Mouse (Mus musculus): ENCODE results near the gene Medag. TPM values are rescaled to one million over a fixed set of nuclear protein-coding genes. Genes with fewer than 3 reads are reported as not detected.
A peak's percentile ranks its signal among the peaks of the same experiment; 100 is the strongest.

Gene Medag
- polyA plus RNA-seq, 1 experiment from 2014 or later, result 2.6 TPM

DNA sequence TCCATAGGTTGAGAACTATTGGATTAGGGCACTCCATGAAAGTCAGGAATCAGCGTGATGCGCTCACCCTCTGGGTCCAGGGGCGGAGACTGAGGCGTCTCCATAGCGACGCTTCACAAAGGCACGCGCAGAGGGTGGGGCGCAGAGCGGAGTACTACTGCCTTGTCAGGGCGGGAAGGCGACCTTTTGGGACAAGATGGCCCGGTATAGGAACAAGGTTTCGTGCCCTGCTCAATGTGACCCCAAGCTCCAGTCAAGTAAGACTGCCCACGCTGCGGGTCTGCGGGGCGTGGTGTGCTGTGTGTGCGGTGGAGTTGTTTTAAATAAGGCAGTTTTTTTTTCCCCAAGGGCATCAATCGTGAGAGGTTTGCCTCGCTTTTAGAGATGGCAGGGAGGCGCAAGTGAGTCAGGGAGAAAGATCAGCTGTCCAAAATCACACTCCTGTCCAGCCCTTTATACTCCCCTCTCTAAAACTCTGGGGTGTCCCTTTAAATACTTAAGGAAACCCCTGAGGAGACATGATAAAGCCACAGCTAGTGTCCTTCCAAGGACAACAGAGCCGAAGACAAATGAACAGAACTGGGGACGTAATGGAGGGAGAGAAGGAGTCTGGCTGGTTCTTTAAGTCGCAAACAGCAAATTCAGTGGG, 28.1 kb downstream of the Medag start, which contains the start of gene Tex26:
TSS of gene Tex26 (plus strand) at position 130 of the 649 bp plus-strand sequence.
- Histone ChIP-seq H3K4me1 (peaks cover 39% of the 10 kb centered on the region), H3K9ac (peak within 1 kb of the TSS; percentile 56), H3K4me2 (peak within 1 kb of the TSS; percentile 77), H3K27ac (peak within 1 kb of the TSS; percentile 96), H3K4me3 (peak within 1 kb of the TSS; percentile 40), H3K9me3 (no peaks in the 10 kb centered on the region), H3K36me3 (replicated peaks) (no peaks in the 10 kb centered on the region), H3K27me3 (replicated peaks) (no peaks in the 10 kb centered on the region)
- ATAC-seq (replicated peaks), result peak; percentile 91
- 0% methylated on average over 25 of the region's 25 CpGs for WGBS

DNA sequence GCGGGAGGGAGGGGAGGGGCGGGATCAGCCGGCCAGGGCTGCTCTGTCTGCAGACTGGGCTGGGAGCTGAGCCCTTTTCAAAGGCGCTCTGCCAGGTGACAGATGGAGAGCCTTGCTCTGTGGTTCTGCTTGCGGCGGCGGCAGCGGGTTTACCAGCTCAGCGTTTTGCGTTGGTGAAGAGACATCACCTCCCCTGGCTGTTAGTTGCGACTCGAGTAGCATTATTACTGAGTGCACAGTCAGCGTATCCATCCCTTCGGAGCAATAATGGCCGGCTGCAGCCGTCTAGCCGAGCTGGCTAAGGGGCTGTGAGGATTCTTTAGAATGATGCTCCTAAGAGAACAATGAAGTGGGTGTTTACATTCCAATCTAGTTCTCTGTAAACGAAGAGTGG, 28.6 kb downstream of the Medag start:
- Histone ChIP-seq H3K36me3 (replicated peaks) (no peaks in the 10 kb centered on the region), H3K4me1 (peaks cover 39% of the 10 kb centered on the region), H3K9me3 (no peaks in the 10 kb centered on the region), H3K27ac (peak overlapping the region; percentile 96), H3K9ac (peak overlapping the region; percentile 56), H3K4me2 (peak overlapping the region; percentile 77), H3K4me3 (peak overlapping the region; percentile 40), H3K27me3 (replicated peaks) (no peaks in the 10 kb centered on the region)
- WGBS, result under 1% methylated on average over 18 of the region's 18 CpGs
- ATAC-seq (replicated peaks), result peak; percentile 87

DNA sequence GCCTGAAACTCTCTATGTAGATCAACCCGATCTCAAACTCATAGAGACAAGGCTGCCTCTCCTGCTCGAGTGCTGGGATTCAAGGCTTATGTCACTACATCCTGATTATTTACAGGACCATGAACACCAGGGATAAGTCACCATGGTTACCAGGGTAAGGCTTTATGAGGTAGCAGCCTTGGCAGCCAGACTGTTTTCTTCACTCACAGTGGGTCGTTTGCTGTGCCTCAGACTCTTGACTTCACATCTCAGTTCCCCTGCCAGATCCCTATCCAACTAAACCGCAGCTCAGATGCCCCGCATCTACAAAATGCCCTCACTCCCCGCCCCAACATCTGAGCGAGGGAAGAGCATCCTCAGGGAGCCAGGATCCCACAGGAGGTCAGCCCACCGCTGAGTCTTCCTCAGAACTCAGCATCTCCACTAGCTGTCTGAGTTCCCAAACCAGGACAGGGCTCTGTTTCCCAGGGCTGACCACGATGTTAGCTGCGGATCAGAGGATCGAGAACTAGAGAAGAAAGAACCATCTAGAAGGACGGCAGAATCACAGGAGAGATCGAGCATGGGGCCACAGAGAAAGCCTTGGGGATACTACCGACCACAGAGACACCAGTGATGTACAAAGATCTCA, 30.2 kb downstream of the Medag start:
- 27% methylated on average over 14 of the region's 14 CpGs for WGBS
- no peak for ATAC-seq (replicated peaks)

GRCm38 (mm10) chr5:149442277-149442660, 30.7 kb downstream of the Medag start:
- H3K9me3 ChIP-seq, result no peaks in the 10 kb centered on the region
- peaks cover 39% of the 10 kb centered on the region for H3K4me1 ChIP-seq
- H3K4me3 ChIP-seq, result no peak overlapping the region
- ATAC-seq (replicated peaks), result no peak
- no peak overlapping the region for H3K27ac ChIP-seq
- H3K36me3 ChIP-seq (replicated peaks), result no peaks in the 10 kb centered on the region
- no peaks in the 10 kb centered on the region for H3K27me3 ChIP-seq (replicated peaks)
- 31% methylated on average over 15 of the region's 15 CpGs for WGBS
- H3K9ac ChIP-seq, result no peak overlapping the region
- H3K4me2 ChIP-seq, result no peak overlapping the region

More for the DNA sequence above, 30.2 kb downstream of the Medag start:
- no peaks in the 10 kb centered on the region for H3K9me3 ChIP-seq
- H3K4me3 ChIP-seq, result no peak overlapping the region
- H3K36me3 ChIP-seq (replicated peaks), result no peaks in the 10 kb centered on the region
- 0 out of 2 replicates have a peak overlapping the region, but pooled peaks have one; percentile 3 for H3K4me2 ChIP-seq
- H3K27me3 ChIP-seq (replicated peaks), result no peaks in the 10 kb centered on the region
- peaks cover 39% of the 10 kb centered on the region for H3K4me1 ChIP-seq
- no peak overlapping the region for H3K9ac ChIP-seq
- H3K27ac ChIP-seq, result peak overlapping the region; percentile 96

DNA sequence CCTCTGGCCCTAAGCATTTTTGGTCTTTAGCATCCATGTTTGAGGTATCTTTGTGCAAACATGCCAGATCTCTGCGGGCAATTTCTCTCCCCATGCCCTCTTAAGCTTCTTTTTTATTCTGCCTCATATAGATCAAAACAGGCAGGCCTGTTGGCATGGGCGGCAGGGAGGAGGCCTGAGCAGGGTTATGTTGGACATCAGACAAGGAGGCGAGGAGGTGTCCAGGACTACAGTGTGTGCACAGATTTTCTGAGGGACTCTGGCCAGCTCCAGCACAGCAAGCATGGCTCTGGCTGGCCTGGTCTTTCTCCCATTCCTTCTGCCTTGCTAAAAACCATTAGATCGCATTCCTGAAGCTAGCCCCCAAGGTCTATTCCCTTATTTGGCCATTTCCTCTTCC, 32.9 kb downstream of the Medag start:
- WGBS, result 79% methylated on average over 4 of the region's 4 CpGs
- Histone ChIP-seq H3K9ac (no peak overlapping the region), H3K4me1 (peaks cover 32% of the 10 kb centered on the region), H3K4me3 (no peak overlapping the region), H3K4me2 (no peak overlapping the region), H3K36me3 (replicated peaks) (no peaks in the 10 kb centered on the region), H3K27me3 (replicated peaks) (no peaks in the 10 kb centered on the region), H3K27ac (0 out of 2 replicates have a peak overlapping the region, but pooled peaks have one; percentile 40), H3K9me3 (0 out of 2 replicates have a peak, but pooled peaks cover 5% of the 10 kb centered on the region)
- ATAC-seq (replicated peaks), result no peak

GRCm38 (mm10) chr5:149446495-149446894, 34.9 kb downstream of the Medag start:
- H3K36me3 ChIP-seq (replicated peaks), result no peaks in the 10 kb centered on the region
- peaks cover 19% of the 10 kb centered on the region for H3K4me1 ChIP-seq
- no peak overlapping the region for H3K4me3 ChIP-seq
- H3K9ac ChIP-seq, result no peak overlapping the region
- no peaks in the 10 kb centered on the region for H3K27me3 ChIP-seq (replicated peaks)
- no peak for ATAC-seq (replicated peaks)
- no peak overlapping the region for H3K4me2 ChIP-seq
- no peak overlapping the region for H3K27ac ChIP-seq
- H3K9me3 ChIP-seq, result 0 out of 2 replicates have a peak, but pooled peaks cover 5% of the 10 kb centered on the region
- 90% methylated on average over 7 of the region's 7 CpGs for WGBS

GRCm38 (mm10) chr5:149447733-149448132, 36.2 kb downstream of the Medag start:
- Histone ChIP-seq H3K9ac (no peak overlapping the region), H3K27ac (no peak overlapping the region), H3K4me2 (no peak overlapping the region), H3K36me3 (replicated peaks) (no peaks in the 10 kb centered on the region), H3K27me3 (replicated peaks) (no peaks in the 10 kb centered on the region), H3K9me3 (0 out of 2 replicates have a peak, but pooled peaks cover 5% of the 10 kb centered on the region), H3K4me1 (peaks cover 8% of the 10 kb centered on the region), H3K4me3 (no peak overlapping the region)
- WGBS, result 85% methylated on average over 5 of the region's 5 CpGs
- no peak for ATAC-seq (replicated peaks)

GRCm38 (mm10) chr5:149449406-149449805, 37.9 kb downstream of the Medag start:
- no peak for ATAC-seq (replicated peaks)
- no peaks in the 10 kb centered on the region for H3K27me3 ChIP-seq (replicated peaks)

GRCm38 (mm10) chr5:149451209-149451681, 39.7 kb downstream of the Medag start:
- 0 out of 2 replicates have a peak, but pooled peaks cover 5% of the 10 kb centered on the region for H3K9me3 ChIP-seq
- no peak overlapping the region for H3K4me2 ChIP-seq
- 82% methylated on average over 7 of the region's 7 CpGs for WGBS
- no peak overlapping the region for H3K4me3 ChIP-seq
- no peak overlapping the region for H3K9ac ChIP-seq
- no peak for ATAC-seq (replicated peaks)
- no peaks in the 10 kb centered on the region for H3K4me1 ChIP-seq
- H3K27me3 ChIP-seq (replicated peaks), result no peaks in the 10 kb centered on the region
- no peak overlapping the region for H3K27ac ChIP-seq
- H3K36me3 ChIP-seq (replicated peaks), result no peaks in the 10 kb centered on the region

More at GRCm38 (mm10) chr5:149449406-149449805, 37.9 kb downstream of the Medag start:
- Histone ChIP-seq H3K36me3 (replicated peaks) (no peaks in the 10 kb centered on the region), H3K27ac (no peak overlapping the region), H3K9me3 (0 out of 2 replicates have a peak, but pooled peaks cover 5% of the 10 kb centered on the region), H3K9ac (no peak overlapping the region), H3K4me3 (no peak overlapping the region), H3K4me2 (no peak overlapping the region), H3K4me1 (peaks cover 2% of the 10 kb centered on the region; the same call in 1 of the 2 replicates)
- WGBS, result 83% methylated on average over 7 of the region's 7 CpGs

DNA sequence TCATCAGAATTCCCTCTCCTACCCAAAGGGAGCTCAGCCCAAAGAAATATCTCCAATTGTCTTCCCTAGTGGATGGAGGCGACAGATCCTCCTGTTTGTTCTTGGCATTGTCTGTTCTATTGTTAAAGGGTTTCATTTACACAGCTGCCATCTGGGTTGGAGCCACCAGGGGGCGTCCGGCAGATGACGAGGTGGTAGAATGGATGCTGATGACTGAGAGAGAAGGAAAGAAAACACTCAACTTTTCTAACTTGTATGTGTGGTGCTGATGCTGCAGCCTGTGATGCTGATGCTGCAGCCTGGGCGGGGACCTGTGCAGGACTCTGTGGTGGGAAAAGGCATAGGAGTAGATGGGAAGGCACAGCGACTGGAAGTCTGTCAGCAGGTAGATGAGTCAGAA, 42.7 kb downstream of the Medag start:
- ATAC-seq (replicated peaks), result no peak

DNA sequence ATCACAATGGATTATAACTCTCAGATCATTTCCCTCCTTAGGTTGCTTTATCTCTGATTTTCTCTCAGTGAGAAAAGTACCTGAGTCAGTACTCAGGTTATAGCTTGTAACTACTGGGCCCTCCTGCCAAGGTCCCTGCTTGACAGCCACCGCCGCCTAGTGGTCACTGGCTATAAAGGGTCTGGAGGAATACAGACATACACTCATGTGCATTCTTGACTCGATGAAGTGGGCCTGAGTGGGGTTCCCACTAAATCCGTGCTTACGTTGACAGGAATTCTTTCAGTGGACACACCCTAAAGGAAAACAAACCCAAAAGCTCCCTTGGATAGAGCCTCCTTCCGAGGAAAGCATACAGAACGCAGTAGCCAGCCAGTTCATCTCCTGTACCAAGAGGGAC, 45.0 kb downstream of the Medag start:
- Histone ChIP-seq H3K27ac (no peak overlapping the region), H3K4me2 (no peak overlapping the region), H3K4me3 (no peak overlapping the region), H3K36me3 (replicated peaks) (no peaks in the 10 kb centered on the region), H3K9me3 (no peaks in the 10 kb centered on the region), H3K4me1 (peaks cover 3% of the 10 kb centered on the region; the same call in 1 of the 2 replicates), H3K9ac (no peak overlapping the region), H3K27me3 (replicated peaks) (no peaks in the 10 kb centered on the region)
- ATAC-seq (replicated peaks), result no peak
- 91% methylated on average over 7 of the region's 7 CpGs for WGBS

More for the DNA sequence above, 42.7 kb downstream of the Medag start:
- no peaks in the 10 kb centered on the region for H3K4me1 ChIP-seq
- 30% methylated on average over 6 of the region's 6 CpGs for WGBS
- no peak overlapping the region for H3K4me3 ChIP-seq
- H3K9ac ChIP-seq, result no peak overlapping the region
- H3K27ac ChIP-seq, result no peak overlapping the region
- H3K36me3 ChIP-seq (replicated peaks), result no peaks in the 10 kb centered on the region
- H3K27me3 ChIP-seq (replicated peaks), result no peaks in the 10 kb centered on the region
- no peaks in the 10 kb centered on the region for H3K9me3 ChIP-seq
- H3K4me2 ChIP-seq, result no peak overlapping the region

DNA sequence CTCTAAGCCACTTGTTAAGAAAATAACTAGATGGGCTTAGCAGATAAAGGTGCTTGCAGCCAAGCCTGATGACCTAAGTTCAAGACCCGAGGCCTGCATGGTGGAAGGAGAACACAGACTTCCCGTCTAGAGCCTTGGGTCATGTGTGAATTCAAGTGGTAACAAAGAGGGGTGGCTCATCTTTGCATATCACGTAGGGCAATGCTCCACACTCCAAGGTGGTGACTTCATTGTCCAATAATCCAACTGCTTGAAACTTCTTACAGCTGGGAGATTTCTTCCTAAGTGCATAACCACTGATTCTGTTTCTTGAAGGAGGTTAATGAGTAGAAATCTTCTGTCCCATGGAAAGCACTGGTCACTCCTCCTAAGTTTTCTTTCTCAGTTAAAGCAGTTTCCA, 50.5 kb downstream of the Medag start:
- H3K4me2 ChIP-seq, result no peak overlapping the region
- H3K9me3 ChIP-seq, result no peaks in the 10 kb centered on the region
- no peaks in the 10 kb centered on the region for H3K27me3 ChIP-seq (replicated peaks)
- no peaks in the 10 kb centered on the region for H3K36me3 ChIP-seq (replicated peaks)
- H3K9ac ChIP-seq, result no peak overlapping the region
- peaks cover 6% of the 10 kb centered on the region; the same call in 1 of the 2 replicates for H3K4me1 ChIP-seq
- H3K4me3 ChIP-seq, result no peak overlapping the region
- WGBS, result 82% methylated on average over 3 of the region's 3 CpGs
- ATAC-seq (replicated peaks), result no peak
- H3K27ac ChIP-seq, result no peak overlapping the region

Data from midbrain, embryonic 15.5 days (tissue).